ENCODE assay signal across 19 mouse cellular contexts in genomic region chr12:107184426-107184825, GRCm38 (mm10).
A peak's percentile ranks its signal among the peaks of the same experiment; 100 is the strongest.
DNase-seq lines count a peak whose midpoint lies in the region; ATAC-seq and TF ChIP-seq lines count a peak whose summit lies in the region.
"Had no signal": no experiment of that assay in that cellular context is flagged by ENCODE, and none has a peak within 500 bp of the region (broad histone marks: within the 10 kb centered on the region; RNA-seq: fewer than 3 reads in every experiment).

No protein-coding gene starts in this region.

- H3K4me3 ChIP-seq in layer of hippocampus, adult 2 months, result no peak overlapping the region
- H3K4me3 ChIP-seq: heart, embryonic 12.5 days; limb, embryonic 12.5 days; liver, embryonic 15.5 days; neural tube, embryonic 13.5 days had no signal

- H3K27ac ChIP-seq in layer of hippocampus, adult 2 months, result peak overlapping the region; percentile 91
- H3K27ac ChIP-seq: hindbrain, postnatal 0 days; limb, embryonic 12.5 days; liver, embryonic 15.5 days; neural tube, embryonic 13.5 days had no signal

- TF ChIP-seq CTCF in layer of hippocampus, adult 2 months (conservative IDR thresholded peaks at IDR 0.05), result no peak

- ATAC-seq in inflammation-experienced regulatory T-cells, adult 6 months, result peak; percentile 52
- no peak for ATAC-seq in erythroid progenitor cell, adult 5-6 weeks (replicated peaks; ENCODE audit: low FRiP score, poor library complexity, severe bottlenecking)
- ATAC-seq: hindbrain, postnatal 0 days; midbrain, embryonic 16.5 days had no signal

- DNase-seq in layer of hippocampus, adult 2 months (ENCODE audit: low spot score in 2 of 2), result no peak
- DNase-seq in layer of hippocampus, postnatal 25 days (ENCODE audit: extremely low spot score in 1 of 2, low spot score in 1 of 2), result no peak
- DNase-seq in right cerebral cortex, adult 2 months (ENCODE audit: low spot score in 2 of 2), result peak; percentile 12 to 26
- DNase-seq in right cerebral cortex, postnatal 4 days, result no peak
- DNase-seq in thymus, postnatal 36 days, result peak; percentile 57 to 64
- DNase-seq in layer of hippocampus, adult 11-12 months (ENCODE audit: low spot score), result no peak
- DNase-seq: adrenal gland, postnatal 25 days; cerebellum, postnatal 14 days; gastrocnemius, postnatal 36 days; heart, postnatal 36 days; kidney, adult 8-10 months had no signal

Comparison
In these comparisons a context has a peak if more than half of its experiments do, and no peak if none do; other contexts are left out.
1. DNase-seq: peak in right cerebral cortex, adult 2 months (2 of 2) and thymus, postnatal 36 days (2 of 2); none in layer of hippocampus, adult 2 months (0 of 2), layer of hippocampus, postnatal 25 days (0 of 2), right cerebral cortex, postnatal 4 days (single experiment) and layer of hippocampus, adult 11-12 months (single experiment).